Mouse (Mus musculus) lung, postnatal 0 days (tissue): ENCODE data around the gene Wdr25. TPM values are rescaled to one million over a fixed set of nuclear protein-coding genes. Genes with fewer than 3 reads are reported as not detected.
A peak's percentile ranks its signal among the peaks of the same experiment; 100 is the strongest.

Source experiments
- ATAC-seq: fragments of 200-750 bp; cut with Nextera tagmentation; 2 replicates; pipeline ENCODE4 v1.8.0; 2017; ENCODE audit warnings: moderate library complexity
- DNase-seq: peaks from one replicate; pipeline ENCODE4 v3.0.0-alpha.2; 2016; ENCODE audit warnings: low spot score
- H3K27ac ChIP-seq: fragments of 300-500 bp; sonication (generic); 2 replicates; pipeline ENCODE4 v1.5.1; 2014; ENCODE audit warnings: antibody characterized with exemption, mild to moderate bottlenecking, low read length, mixed read lengths
- H3K27me3 ChIP-seq: fragments of 300-500 bp; sonication (generic); replicated peaks from 2 replicates; pipeline ENCODE4 v1.6.1; 2014; ENCODE audit warnings: low read length, mixed read lengths; ENCODE audit not compliant: insufficient read depth
- H3K36me3 ChIP-seq: fragments of 300-500 bp; sonication (generic); 2 replicates; pipeline ENCODE4 v1.6.1; 2014; ENCODE audit warnings: low read length, mixed read lengths; ENCODE audit not compliant: insufficient read depth
- H3K4me1 ChIP-seq: fragments of 300-500 bp; sonication (generic); 2 replicates; pipeline ENCODE4 v1.6.1; 2014; ENCODE audit warnings: antibody characterized with exemption, low read depth, low read length, mixed read lengths; ENCODE audit not compliant: insufficient read depth
- H3K4me2 ChIP-seq: fragments of 300-500 bp; sonication (generic); replicated peaks from 2 replicates; pipeline ENCODE4 v1.6.1; 2014; ENCODE audit warnings: low read depth, mild to moderate bottlenecking, low read length, moderate library complexity, mixed read lengths
- H3K4me3 ChIP-seq: fragments of 300-500 bp; sonication (generic); 2 replicates; pipeline ENCODE4 v1.5.1; 2014; ENCODE audit warnings: low read depth, low read length
- H3K9ac ChIP-seq: fragments of 300-500 bp; sonication (generic); replicated peaks from 2 replicates; pipeline ENCODE4 v1.6.1; 2014; ENCODE audit warnings: low read depth, mild to moderate bottlenecking
- H3K9me3 ChIP-seq: fragments of 300-500 bp; sonication (generic); 2 replicates; pipeline ENCODE4 v1.6.1; 2016; ENCODE audit warnings: low read length, mixed read lengths
- CTCF ChIP-seq: IDR thresholded peaks from 2 replicates; pipeline ENCODE4 v1.5.1; 2016; ENCODE audit warnings: antibody characterized with exemption, mild to moderate bottlenecking
- EP300 ChIP-seq: IDR thresholded peaks from 2 replicates; pipeline ENCODE4 v1.6.1; 2016; ENCODE audit warnings: antibody characterized with exemption, mild to moderate bottlenecking, control low read depth
- WGBS: fragments of 180-500 bp; shearing (Covaris S2); extraction: QIAGEN DNeasy Blood & Tissue Kit; methylation state at CpG from one replicate; pipeline ENCODE4 v1.1.7; 2014; 5-methylcytosine and 5-hydroxymethylcytosine counted together
- polyA plus RNA-seq: library from polyadenylated mRNA; unstranded; fragments of >200 nt; fragmentation: Nextera tagmentation; extraction: Ambion mirVana; gene quantifications from 2 replicates; pipeline ENCODE4 v1.2.1, GENCODE M21; 2015

The Wdr25 gene
- polyA plus RNA-seq, 1 experiment from 2014 or later = 4.8 TPM

DNA sequence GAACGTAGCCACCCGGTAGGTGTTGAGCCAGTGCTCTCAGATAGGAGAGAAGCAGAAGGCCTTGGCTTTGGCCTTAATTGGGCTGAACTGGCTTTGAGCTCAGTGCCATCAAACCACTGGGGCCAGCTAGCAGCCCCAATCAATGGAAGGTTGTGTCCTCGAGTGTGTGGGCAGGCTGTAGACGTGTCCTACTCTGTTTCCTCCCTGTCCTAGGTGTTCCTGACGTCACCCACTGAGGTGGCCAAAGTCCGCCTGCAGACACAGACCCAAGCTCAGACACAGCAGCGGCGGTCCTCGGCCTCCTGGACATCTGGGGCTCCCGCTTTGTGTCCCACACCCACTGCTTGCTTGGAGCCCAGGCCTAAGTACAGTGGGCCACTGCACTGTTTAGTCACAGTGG is 38.4 kb upstream of the Wdr25 start:
- Histone ChIP-seq H3K9me3 (no peaks in the 10 kb centered on the region), H3K27ac (no peak overlapping the region), H3K4me1 (peaks cover 8% of the 10 kb centered on the region; the same call in 1 of the 2 replicates), H3K4me3 (no peak overlapping the region), H3K4me2 (no peak overlapping the region), H3K9ac (no peak overlapping the region), H3K36me3 (0 out of 2 replicates have a peak, but pooled peaks cover 3% of the 10 kb centered on the region), H3K27me3 (no peaks in the 10 kb centered on the region)
- DNase-seq (no peak), ATAC-seq (no peak)
- no peak for TF ChIP-seq EP300
- no peak for TF ChIP-seq CTCF
- WGBS = 88% methylated on average over 10 of the region's 10 CpGs

DNA sequence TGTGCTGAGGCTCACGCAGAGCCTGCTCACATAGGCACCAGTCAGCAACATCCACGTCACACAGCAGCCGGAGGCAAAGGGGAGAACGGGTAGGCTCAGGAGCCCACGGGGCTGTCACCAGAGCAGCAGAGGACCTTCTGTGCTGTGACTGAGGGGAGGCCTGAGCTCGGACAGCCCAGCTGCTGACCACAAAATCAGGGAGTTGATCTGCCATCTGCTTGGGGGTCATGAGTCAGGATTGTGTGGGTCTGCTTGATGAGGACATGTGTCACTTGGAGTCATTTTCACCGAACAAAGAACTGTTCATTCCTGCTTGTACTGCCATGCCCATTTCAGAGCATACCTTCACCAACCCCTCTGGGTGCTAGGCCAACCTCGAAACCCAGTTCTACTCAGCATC is 37.2 kb upstream of the Wdr25 start:
- DNase-seq = no peak

DNA sequence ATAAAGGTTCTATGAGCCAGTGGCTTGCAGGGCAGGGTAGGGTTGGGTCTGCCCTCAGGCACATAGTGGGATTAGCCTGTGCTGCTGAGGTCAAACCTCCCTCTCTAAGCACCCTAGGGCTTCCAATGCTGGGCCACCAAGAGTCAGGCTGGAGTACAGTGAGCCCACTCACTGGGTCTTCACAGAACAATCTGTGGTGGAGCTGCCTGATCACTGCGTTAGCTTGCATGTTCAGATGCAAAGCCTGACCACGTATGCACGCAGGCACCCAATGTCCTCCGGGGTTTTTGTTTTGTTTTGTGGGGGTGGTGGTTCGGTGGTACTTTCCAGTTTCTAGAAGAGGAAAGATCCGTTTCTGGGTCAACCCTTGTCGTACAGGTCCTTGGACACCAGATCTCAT is 36.3 kb upstream of the Wdr25 start:
- 0 out of 2 replicates have a peak overlapping the region, but pooled peaks have one; percentile 5 for H3K4me2 ChIP-seq
- H3K9me3 ChIP-seq = no peaks in the 10 kb centered on the region
- H3K36me3 ChIP-seq = peaks cover 13% of the 10 kb centered on the region; the same call in 1 of the 2 replicates
- no peak overlapping the region for H3K9ac ChIP-seq
- WGBS = 76% methylated on average over 7 of the region's 7 CpGs
- TF ChIP-seq CTCF = no peak
- TF ChIP-seq EP300 = no peak
- ATAC-seq (no peak), DNase-seq (no peak)
- H3K27ac ChIP-seq = peak overlapping the region; percentile 65; the same call in 1 of the 2 replicates
- H3K4me1 ChIP-seq = peaks cover 3% of the 10 kb centered on the region; the same call in 1 of the 2 replicates
- no peak overlapping the region for H3K4me3 ChIP-seq
- no peaks in the 10 kb centered on the region for H3K27me3 ChIP-seq

More for the DNA sequence above, 37.2 kb upstream of the Wdr25 start:
- 74% methylated on average over 8 of the region's 8 CpGs for WGBS
- Histone ChIP-seq H3K9ac (no peak overlapping the region), H3K27ac (no peak overlapping the region), H3K36me3 (0 out of 2 replicates have a peak, but pooled peaks cover 4% of the 10 kb centered on the region), H3K4me3 (no peak overlapping the region), H3K4me2 (no peak overlapping the region), H3K4me1 (peaks cover 8% of the 10 kb centered on the region; the same call in 1 of the 2 replicates), H3K9me3 (no peaks in the 10 kb centered on the region), H3K27me3 (no peaks in the 10 kb centered on the region)
- ATAC-seq = no peak
- TF ChIP-seq CTCF (no peak), EP300 (no peak)

DNA sequence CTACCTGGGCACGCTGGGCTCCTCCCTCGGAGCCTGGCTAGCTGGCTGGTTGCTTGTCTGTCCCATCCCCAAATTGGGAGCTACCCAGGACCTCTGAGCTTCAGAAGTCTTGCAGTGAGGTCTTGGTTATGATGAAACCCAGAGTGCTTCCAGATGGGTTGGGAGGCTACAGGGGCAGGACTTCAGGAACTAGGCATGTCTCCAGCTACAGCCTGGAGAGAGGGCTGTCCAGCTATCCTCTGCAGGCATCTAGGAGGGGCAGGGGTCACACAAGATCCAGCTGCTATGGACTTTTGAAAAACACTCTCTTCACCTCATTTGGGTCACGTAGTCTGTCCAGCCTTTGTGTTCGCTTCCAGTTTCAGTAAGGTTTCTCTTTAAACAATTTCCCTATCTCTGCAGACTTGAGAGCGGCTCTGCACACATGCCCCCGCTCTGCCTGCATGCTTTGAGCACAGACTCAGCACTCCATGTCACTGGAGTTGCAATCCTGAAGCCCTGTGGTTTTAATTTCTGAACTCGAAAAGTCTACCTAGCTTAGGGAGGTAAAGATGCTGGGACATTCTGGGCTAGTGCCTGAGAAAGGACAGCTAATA is 35.7 kb upstream of the Wdr25 start:
- Histone ChIP-seq H3K36me3 (peaks cover 19% of the 10 kb centered on the region; the same call in 1 of the 2 replicates), H3K4me1 (peaks cover 3% of the 10 kb centered on the region; the same call in 1 of the 2 replicates), H3K27ac (peak overlapping the region; percentile 65), H3K9me3 (no peaks in the 10 kb centered on the region), H3K9ac (no peak overlapping the region), H3K4me3 (no peak overlapping the region), H3K4me2 (0 out of 2 replicates have a peak overlapping the region, but pooled peaks have one; percentile 5), H3K27me3 (no peaks in the 10 kb centered on the region)
- TF ChIP-seq CTCF (no peak), EP300 (peak; percentile 63; the same call in 1 of the 2 replicates)
- 43% methylated on average over 7 of the region's 7 CpGs for WGBS
- ATAC-seq (peak; percentile 86), DNase-seq (peak; percentile 89)

DNA sequence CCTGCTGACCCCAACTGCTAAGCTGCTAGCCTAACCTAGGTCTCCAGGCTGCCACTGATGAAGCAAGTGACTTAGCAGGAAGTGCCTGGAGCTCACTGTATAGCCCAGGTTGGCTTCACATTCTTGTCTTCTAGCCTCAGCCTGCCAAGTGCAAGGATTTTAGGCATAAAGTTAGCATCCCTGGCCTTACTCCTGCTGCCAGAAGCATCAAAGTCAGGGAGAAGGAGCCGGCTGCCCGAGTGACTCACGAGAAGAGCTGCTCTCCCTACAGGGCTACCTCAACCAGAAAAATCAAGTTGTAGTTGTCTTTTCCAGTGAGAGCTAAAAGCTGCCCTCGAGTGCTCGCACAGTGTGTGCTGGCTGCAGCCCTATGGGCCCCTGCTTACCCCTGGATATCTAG is 34.9 kb upstream of the Wdr25 start:
- Histone ChIP-seq H3K4me2 (no peak overlapping the region), H3K9ac (no peak overlapping the region), H3K27ac (peak overlapping the region; percentile 65), H3K36me3 (peaks cover 20% of the 10 kb centered on the region; the same call in 1 of the 2 replicates), H3K4me3 (no peak overlapping the region), H3K4me1 (peaks cover 3% of the 10 kb centered on the region; the same call in 1 of the 2 replicates), H3K27me3 (no peaks in the 10 kb centered on the region), H3K9me3 (no peaks in the 10 kb centered on the region)
- WGBS = 79% methylated on average over 5 of the region's 5 CpGs
- DNase-seq (no peak), ATAC-seq (no peak)
- no peak for TF ChIP-seq EP300
- TF ChIP-seq CTCF = no peak

DNA sequence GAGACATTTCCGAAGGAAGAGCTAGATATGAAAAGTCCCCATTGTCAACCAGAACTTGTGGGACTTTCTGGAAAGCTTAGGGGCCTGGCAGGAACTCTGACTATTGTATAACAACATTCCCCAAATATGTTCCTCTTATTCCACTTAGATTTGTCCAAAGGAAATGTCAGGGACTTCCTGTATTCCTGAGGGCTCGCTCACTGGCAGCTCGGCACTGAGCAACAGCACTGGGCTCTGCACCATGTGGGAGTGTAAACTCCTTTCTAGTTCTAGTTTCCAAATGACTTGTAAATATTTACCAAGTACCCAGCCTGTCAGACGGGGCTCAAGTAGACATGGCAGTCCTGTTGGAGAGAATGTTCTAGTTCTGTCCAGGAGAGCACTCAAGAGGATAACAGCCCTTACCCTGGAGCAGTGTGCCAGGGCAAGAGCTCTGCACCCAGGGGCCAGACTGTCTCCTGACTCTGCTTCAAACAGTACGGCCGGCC is 28.4 kb upstream of the Wdr25 start:
- H3K9me3 ChIP-seq = no peaks in the 10 kb centered on the region
- H3K4me1 ChIP-seq = peaks cover 13% of the 10 kb centered on the region; the same call in 1 of the 2 replicates
- no peak overlapping the region for H3K4me3 ChIP-seq
- H3K27me3 ChIP-seq = no peaks in the 10 kb centered on the region
- peak overlapping the region; percentile 19 for H3K4me2 ChIP-seq
- peaks cover 38% of the 10 kb centered on the region; the same call in 1 of the 2 replicates for H3K36me3 ChIP-seq
- peak overlapping the region; percentile 88 for H3K27ac ChIP-seq
- WGBS = 36% methylated on average over 6 of the region's 6 CpGs
- DNase-seq = peak; percentile 92
- ATAC-seq = peak; percentile 95
- TF ChIP-seq CTCF (no peak), EP300 (peak; percentile 99)
- no peak overlapping the region for H3K9ac ChIP-seq
